Comparison of ENCODE assay signal across 17 mouse cellular contexts in genomic region chr7:45313495-45313894, GRCm38 (mm10). TPM values are rescaled to one million over a fixed set of nuclear protein-coding genes. Genes with fewer than 3 reads are reported as not detected.
DNase-seq lines count a peak whose midpoint lies in the region; ATAC-seq and TF ChIP-seq lines count a peak whose summit lies in the region.
"Had no signal": no experiment of that assay in that cellular context is flagged by ENCODE, and none has a peak within 500 bp of the region (broad histone marks: within the 10 kb centered on the region; RNA-seq: fewer than 3 reads in every experiment).

No protein-coding gene starts in this region.

- H3K4me1 ChIP-seq in kidney, postnatal 0 days (replicated peaks; ENCODE audit: insufficient read depth, low read length): 0 out of 2 replicates have a peak, but pooled peaks cover 3% of the 10 kb centered on the region
- peaks cover 15% of the 10 kb centered on the region for H3K4me1 ChIP-seq in embryonic facial prominence, embryonic 14.5 days (ENCODE audit: control insufficient read depth, insufficient read depth, low read length)
- H3K4me1 ChIP-seq in intestine, embryonic 15.5 days (replicated peaks): peaks cover 13% of the 10 kb centered on the region; the same call in 1 of the 2 replicates
- peaks cover 19% of the 10 kb centered on the region for H3K4me1 ChIP-seq in neural tube, embryonic 15.5 days

- WGBS in kidney, postnatal 0 days: 13% methylated on average over 9 of the region's 9 CpGs
- WGBS in embryonic facial prominence, embryonic 14.5 days: 22% methylated on average over 9 of the region's 9 CpGs
- 33% methylated on average over 9 of the region's 9 CpGs for WGBS in intestine, embryonic 15.5 days
- 17% methylated on average over 9 of the region's 9 CpGs for WGBS in neural tube, embryonic 15.5 days

- H3K9ac ChIP-seq in kidney, postnatal 0 days (ENCODE audit: low read depth, low read length): no peak overlapping the region
- H3K9ac ChIP-seq in embryonic facial prominence, embryonic 14.5 days (ENCODE audit: low read depth, low read length): no peak overlapping the region; the same call in 1 of the 2 replicates
- H3K9ac ChIP-seq in intestine, embryonic 15.5 days: no peak overlapping the region
- H3K9ac ChIP-seq in neural tube, embryonic 15.5 days (replicated peaks): no peak overlapping the region
- H3K9ac ChIP-seq: liver, embryonic 14.5 days; midbrain, embryonic 12.5 days had no signal

- intact Hi-C loops in left cerebral cortex, postnatal 14 days (cut with DNase I): no loop called here

- H3K36me3 ChIP-seq in kidney, postnatal 0 days (ENCODE audit: insufficient read depth, low read length): 0 out of 2 replicates have a peak, but pooled peaks cover 5% of the 10 kb centered on the region
- peaks cover 45% of the 10 kb centered on the region for H3K36me3 ChIP-seq in embryonic facial prominence, embryonic 14.5 days (ENCODE audit: control insufficient read depth, insufficient read depth, low read length)
- H3K36me3 ChIP-seq in intestine, embryonic 15.5 days: peaks cover 2% of the 10 kb centered on the region; the same call in 1 of the 2 replicates
- peaks cover 4% of the 10 kb centered on the region for H3K36me3 ChIP-seq in neural tube, embryonic 15.5 days
- H3K36me3 ChIP-seq: G1E; midbrain, embryonic 12.5 days had no signal

- H3K4me3 ChIP-seq in kidney, postnatal 0 days (replicated peaks; ENCODE audit: low read depth, low read length): no peak overlapping the region
- H3K4me3 ChIP-seq in embryonic facial prominence, embryonic 14.5 days (ENCODE audit: low read depth, low read length): no peak overlapping the region
- H3K4me3 ChIP-seq in intestine, embryonic 15.5 days (replicated peaks): no peak overlapping the region
- H3K4me3 ChIP-seq in neural tube, embryonic 15.5 days (replicated peaks): no peak overlapping the region
- H3K4me3 ChIP-seq: midbrain, embryonic 12.5 days had no signal

- DNase-seq in kidney, postnatal 0 days (ENCODE audit: low spot score): no peak
- DNase-seq in kidney, adult 11 months: no peak
- DNase-seq in embryonic facial prominence, embryonic 14.5 days (ENCODE audit: low spot score): peak; percentile 53
- DNase-seq in frontal cortex, postnatal 25 days (ENCODE audit: low spot score in 2 of 2): no peak
- no peak for DNase-seq in left cerebral cortex, postnatal 14 days (ENCODE audit: low spot score in 2 of 2)
- DNase-seq: adrenal gland, postnatal 10 days; cerebellum, adult 11 months; heart, postnatal 36 days; layer of hippocampus, adult 9-11 months; right cerebral cortex, postnatal 14 days; thymus, postnatal 14 days had no signal

- H3K27ac ChIP-seq in kidney, postnatal 0 days: peak overlapping the region; percentile 37; the same call in 1 of the 2 replicates
- H3K27ac ChIP-seq in embryonic facial prominence, embryonic 14.5 days (replicated peaks; ENCODE audit: low read depth, low read length): peak overlapping the region; percentile 63; the same call in 1 of the 2 replicates
- peak overlapping the region; percentile 57 for H3K27ac ChIP-seq in intestine, embryonic 15.5 days
- peak overlapping the region; percentile 10; the same call in 1 of the 2 replicates for H3K27ac ChIP-seq in neural tube, embryonic 15.5 days (replicated peaks)
- H3K27ac ChIP-seq: liver, embryonic 14.5 days; midbrain, embryonic 12.5 days had no signal

- H3K4me2 ChIP-seq in kidney, postnatal 0 days (ENCODE audit: low read length): peak overlapping the region; percentile 9; the same call in 1 of the 2 replicates
- H3K4me2 ChIP-seq in embryonic facial prominence, embryonic 14.5 days (ENCODE audit: low read depth, low read length): peak overlapping the region; percentile 19; the same call in 1 of the 2 replicates
- H3K4me2 ChIP-seq in intestine, embryonic 15.5 days (replicated peaks): no peak overlapping the region
- H3K4me2 ChIP-seq in neural tube, embryonic 15.5 days: peak overlapping the region; percentile 7; the same call in 1 of the 2 replicates
- H3K4me2 ChIP-seq: midbrain, embryonic 12.5 days had no signal

- no peak for ATAC-seq in kidney, postnatal 0 days (replicated peaks; ENCODE audit: low FRiP score, low read depth)
- ATAC-seq in embryonic facial prominence, embryonic 14.5 days (ENCODE audit: low read depth): peak; percentile 47; the same call in 1 of the 2 replicates
- ATAC-seq in intestine, embryonic 15.5 days: peak; percentile 64; the same call in 1 of the 2 replicates
- no peak for ATAC-seq in neural tube, embryonic 15.5 days (ENCODE audit: low FRiP score)

- no peaks in the 10 kb centered on the region for H3K27me3 ChIP-seq in kidney, postnatal 0 days (ENCODE audit: insufficient read depth, low read length)
- no peaks in the 10 kb centered on the region for H3K27me3 ChIP-seq in embryonic facial prominence, embryonic 14.5 days (replicated peaks; ENCODE audit: control insufficient read depth, insufficient read depth, low read length)
- no peaks in the 10 kb centered on the region for H3K27me3 ChIP-seq in intestine, embryonic 15.5 days (replicated peaks)
- H3K27me3 ChIP-seq in neural tube, embryonic 15.5 days (replicated peaks): no peaks in the 10 kb centered on the region
- H3K27me3 ChIP-seq: midbrain, embryonic 12.5 days had no signal

- H3K9me3 ChIP-seq in kidney, postnatal 0 days (replicated peaks; ENCODE audit: low read length): no peaks in the 10 kb centered on the region
- H3K9me3 ChIP-seq in embryonic facial prominence, embryonic 14.5 days (ENCODE audit: control insufficient read depth, low read length): no peaks in the 10 kb centered on the region
- H3K9me3 ChIP-seq in intestine, embryonic 15.5 days: no peaks in the 10 kb centered on the region
- no peaks in the 10 kb centered on the region for H3K9me3 ChIP-seq in neural tube, embryonic 15.5 days (replicated peaks)
- H3K9me3 ChIP-seq: G1E; midbrain, embryonic 12.5 days had no signal

- no peak for TF ChIP-seq CTCF in kidney, postnatal 0 days (IDR thresholded peaks at IDR 0.05; ENCODE audit: low read depth)

RNA-seq across cellular contexts. Expression of gene Trpm4, which starts 20.1 kb away (rescaled TPM):
- 14.4 and 15.9 TPM in 2 replicates for polyA plus RNA-seq in kidney, postnatal 0 days (2015; fragmentation: Nextera tagmentation; extraction: Ambion mirVana)
- 16.6 and 18.2 TPM in 2 replicates for polyA plus RNA-seq in embryonic facial prominence, embryonic 14.5 days (2014; fragmentation: Nextera tagmentation; extraction: Ambion mirVana)
- polyA plus RNA-seq in intestine, embryonic 15.5 days (2015; fragmentation: Nextera tagmentation; extraction: Ambion mirVana): 20.4 and 29.1 TPM in 2 replicates
- 9.4 and 12.0 TPM in 2 replicates for polyA plus RNA-seq in neural tube, embryonic 15.5 days (2015; fragmentation: Nextera tagmentation; extraction: Ambion mirVana)
- 10 to 100 TPM; 19.5 to 21.3 TPM for total RNA-seq in left cerebral cortex, postnatal 14 days (2021)

RNA-seq across cellular contexts. Expression of gene Hrc, which starts 21.6 kb away (rescaled TPM):
- polyA plus RNA-seq in kidney, postnatal 0 days (2015; fragmentation: Nextera tagmentation; extraction: Ambion mirVana): 0.75 and 1.1 TPM in 2 replicates
- 11.0 and 15.8 TPM in 2 replicates for polyA plus RNA-seq in embryonic facial prominence, embryonic 14.5 days (2014; fragmentation: Nextera tagmentation; extraction: Ambion mirVana)
- 0.97 and 1.2 TPM in 2 replicates for polyA plus RNA-seq in intestine, embryonic 15.5 days (2015; fragmentation: Nextera tagmentation; extraction: Ambion mirVana)
- polyA plus RNA-seq in neural tube, embryonic 15.5 days (2015; fragmentation: Nextera tagmentation; extraction: Ambion mirVana): 0.75 and 0.79 TPM in 2 replicates
- total RNA-seq in left cerebral cortex, postnatal 14 days (2021): 1 to 10 TPM in 1 of 2 experiments, under 1 TPM in 1; 0.99 to 1.2 TPM
- polyA plus RNA-seq: G1E had no signal

RNA-seq across cellular contexts. Expression of gene Slc6a21, which starts 36.2 kb away (rescaled TPM):
- polyA plus RNA-seq in kidney, postnatal 0 days (2015; fragmentation: Nextera tagmentation; extraction: Ambion mirVana): not detected in 2 replicates
- not detected in 2 replicates for polyA plus RNA-seq in embryonic facial prominence, embryonic 14.5 days (2014; fragmentation: Nextera tagmentation; extraction: Ambion mirVana)
- not detected in 2 replicates for polyA plus RNA-seq in intestine, embryonic 15.5 days (2015; fragmentation: Nextera tagmentation; extraction: Ambion mirVana)
- polyA plus RNA-seq in neural tube, embryonic 15.5 days (2015; fragmentation: Nextera tagmentation; extraction: Ambion mirVana): not detected in 2 replicates
- total RNA-seq in left cerebral cortex, postnatal 14 days (2021): under 1 TPM; 0.40 to 0.59 TPM
- total RNA-seq: gastrocnemius, adult 18-20 months; heart, postnatal 36 days had no signal
- polyA plus RNA-seq: G1E; liver, embryonic 14.5 days; midbrain, embryonic 12.5 days had no signal

RNA-seq across cellular contexts. Expression of gene Ppfia3, which starts 53.3 kb away (rescaled TPM):
- 4.3 and 5.4 TPM in 2 replicates for polyA plus RNA-seq in kidney, postnatal 0 days (2015; fragmentation: Nextera tagmentation; extraction: Ambion mirVana)
- polyA plus RNA-seq in embryonic facial prominence, embryonic 14.5 days (2014; fragmentation: Nextera tagmentation; extraction: Ambion mirVana): 4.8 and 6.9 TPM in 2 replicates
- polyA plus RNA-seq in intestine, embryonic 15.5 days (2015; fragmentation: Nextera tagmentation; extraction: Ambion mirVana): 5.6 and 6.9 TPM in 2 replicates
- 27.3 and 29.5 TPM in 2 replicates for polyA plus RNA-seq in neural tube, embryonic 15.5 days (2015; fragmentation: Nextera tagmentation; extraction: Ambion mirVana)
- total RNA-seq in left cerebral cortex, postnatal 14 days (2021): 100 to 1,000 TPM; 159 to 168 TPM
- total RNA-seq: heart, postnatal 36 days had no signal

RNA-seq across cellular contexts. Expression of gene Lin7b, which starts 56.9 kb away (rescaled TPM):
- 1.2 and 1.6 TPM in 2 replicates for polyA plus RNA-seq in kidney, postnatal 0 days (2015; fragmentation: Nextera tagmentation; extraction: Ambion mirVana)
- 2.4 TPM in 2 replicates for polyA plus RNA-seq in embryonic facial prominence, embryonic 14.5 days (2014; fragmentation: Nextera tagmentation; extraction: Ambion mirVana)
- 1.9 and 2.4 TPM in 2 replicates for polyA plus RNA-seq in intestine, embryonic 15.5 days (2015; fragmentation: Nextera tagmentation; extraction: Ambion mirVana)
- 48.2 and 58.3 TPM in 2 replicates for polyA plus RNA-seq in neural tube, embryonic 15.5 days (2015; fragmentation: Nextera tagmentation; extraction: Ambion mirVana)
- total RNA-seq in left cerebral cortex, postnatal 14 days (2021): 100 to 1,000 TPM; 198 to 216 TPM
- total RNA-seq: gastrocnemius, adult 18-20 months had no signal

Comparison
In these comparisons a context has a peak if more than half of its experiments do, and no peak if none do; other contexts are left out.
1. ATAC-seq: peak in embryonic facial prominence, embryonic 14.5 days (single experiment) and intestine, embryonic 15.5 days (single experiment); none in kidney, postnatal 0 days (single experiment) and neural tube, embryonic 15.5 days (single experiment).
2. H3K27ac ChIP-seq: peak in every context shown above with its lines; median percentile 63 in embryonic facial prominence, embryonic 14.5 days; 57 in intestine, embryonic 15.5 days; 37 in kidney, postnatal 0 days; 10 in neural tube, embryonic 15.5 days.